Mouse (Mus musculus) MEL (cell line): ENCODE measurements around the gene Slc2a10.

Experiments
- CTCF ChIP-seq, 3 experiments: IDR thresholded peaks in 2 of 3; conservative IDR thresholded peaks in 1 of 3; 2 replicates each; pipeline ENCODE4 v1.5.1; 2011 to 2012; ENCODE audit warnings: low read length in 3 of 3, low read depth in 2 of 3, mild to moderate bottlenecking in 2 of 3, improper control_type of control experiment in 1 of 3, inconsistent platforms in 1 of 3, mixed read lengths in 1 of 3, moderate library complexity in 1 of 3; ENCODE audit not compliant: control insufficient read depth in 1 of 3, insufficient read depth in 1 of 3, poor library complexity in 1 of 3, severe bottlenecking in 1 of 3
- E2F4 ChIP-seq: IDR thresholded peaks from 2 replicates; pipeline ENCODE4 v1.6.1; 2011; ENCODE audit warnings: low read depth, low read length, improper control_type of control experiment, borderline replicate concordance
- EP300 ChIP-seq, 2 experiments: IDR thresholded peaks; 2 replicates each; pipeline ENCODE4 v1.6.1; 2011; ENCODE audit warnings: improper control_type of control experiment in 2 of 2, low read length in 2 of 2, low read depth in 1 of 2, mild to moderate bottlenecking in 1 of 2
- MAX ChIP-seq: IDR thresholded peaks from 2 replicates; pipeline ENCODE4 v1.6.1; 2011; ENCODE audit warnings: low read length, improper control_type of control experiment
- MXI1 ChIP-seq: IDR thresholded peaks from 2 replicates; pipeline ENCODE4 v1.6.1; 2011; ENCODE audit warnings: mild to moderate bottlenecking, low read depth, low read length, improper control_type of control experiment
- POLR2A ChIP-seq, 2 experiments: IDR thresholded peaks; 2 replicates each; pipeline ENCODE4 v1.6.1; 2011 to 2012; ENCODE audit warnings: low read length in 2 of 2, mild to moderate bottlenecking in 2 of 2, control low read depth in 1 of 2, improper control_type of control experiment in 1 of 2, low read depth in 1 of 2, moderate library complexity in 1 of 2; ENCODE audit not compliant: control insufficient read depth in 1 of 2, insufficient read depth in 1 of 2, poor library complexity in 1 of 2
- POLR2AphosphoS2 ChIP-seq: IDR thresholded peaks from 2 replicates; pipeline ENCODE4 v1.6.1; 2011; ENCODE audit warnings: low read length, improper control_type of control experiment
- RAD21 ChIP-seq: IDR thresholded peaks from 2 replicates; pipeline ENCODE4 v1.6.1; 2011; ENCODE audit warnings: mild to moderate bottlenecking, low read depth, low read length, improper control_type of control experiment
- SMC3 ChIP-seq: IDR thresholded peaks from 2 replicates; pipeline ENCODE4 v1.6.1; 2011; ENCODE audit warnings: low read depth, low read length, improper control_type of control experiment
- USF1 ChIP-seq: IDR thresholded peaks from 2 replicates; pipeline ENCODE4 v1.6.1; 2014; ENCODE audit warnings: low read depth, mild to moderate bottlenecking, inconsistent platforms, low read length, improper control_type of control experiment, moderate library complexity
- ZMIZ1 ChIP-seq: IDR thresholded peaks from 2 replicates; pipeline ENCODE4 v1.6.1; 2012; ENCODE audit warnings: low read depth, mild to moderate bottlenecking, inconsistent platforms, low read length, improper control_type of control experiment, moderate library complexity
- ZNF384 ChIP-seq: IDR thresholded peaks from 2 replicates; pipeline ENCODE4 v1.6.1; 2012; ENCODE audit warnings: low read depth, mild to moderate bottlenecking, inconsistent platforms, low read length, improper control_type of control experiment

GRCm38 (mm10) chr2:165545687-165546086 lies 42.1 kb downstream of the Slc2a10 start:
- no peak for TF ChIP-seq EP300 (IDR thresholded peaks at IDR 0.05; ENCODE audit: low read depth in 1 of 2, low read length in 2 of 2)
- no peak for TF ChIP-seq ZMIZ1
- no peak for TF ChIP-seq RAD21
- no peak for TF ChIP-seq SMC3
- no peak for TF ChIP-seq POLR2AphosphoS2
- no peak for TF ChIP-seq E2F4
- TF ChIP-seq MXI1: no peak
- TF ChIP-seq CTCF (IDR thresholded peaks at IDR 0.05 in 2 of 3, conservative IDR thresholded peaks at IDR 0.05 in 1 of 3; ENCODE audit: control insufficient read depth in 1 of 3, insufficient read depth in 1 of 3, low read depth in 2 of 3, low read length in 3 of 3, poor library complexity in 1 of 3, severe bottlenecking in 1 of 3): no peak
- no peak for TF ChIP-seq ZNF384
- no peak for TF ChIP-seq POLR2A (IDR thresholded peaks at IDR 0.05; ENCODE audit: control insufficient read depth in 1 of 2, insufficient read depth in 1 of 2, low read depth in 1 of 2, low read length in 2 of 2, poor library complexity in 1 of 2)
- no peak for TF ChIP-seq USF1
- no peak for TF ChIP-seq MAX
